Mouse (Mus musculus): ENCODE results near the gene Nup93. TPM values are rescaled to one million over a fixed set of nuclear protein-coding genes. Genes with fewer than 3 reads are reported as not detected.

Nup93 gene
- polyA plus RNA-seq, 1 experiment from 2014 or later = 39.4 TPM

GRCm38 (mm10) chr8:94292626-94293025 lies 78.3 kb downstream of the Nup93 start:
- 81% methylated on average over 8 of the region's 8 CpGs for WGBS (ENCODE audit: insufficient replicate concordance)
- Histone ChIP-seq H3K36me3 (replicated peaks) (peaks cover 14% of the 10 kb centered on the region), H3K4me3 (replicated peaks) (no peak overlapping the region), H3K27me3 (no peaks in the 10 kb centered on the region), H3K9ac (no peak overlapping the region), H3K4me1 (replicated peaks) (peaks cover 26% of the 10 kb centered on the region), H3K4me2 (no peak overlapping the region), H3K27ac (replicated peaks) (no peak overlapping the region), H3K9me3 (replicated peaks) (no peaks in the 10 kb centered on the region)
- no peak for ATAC-seq (ENCODE audit: insufficient read depth)

DNA sequence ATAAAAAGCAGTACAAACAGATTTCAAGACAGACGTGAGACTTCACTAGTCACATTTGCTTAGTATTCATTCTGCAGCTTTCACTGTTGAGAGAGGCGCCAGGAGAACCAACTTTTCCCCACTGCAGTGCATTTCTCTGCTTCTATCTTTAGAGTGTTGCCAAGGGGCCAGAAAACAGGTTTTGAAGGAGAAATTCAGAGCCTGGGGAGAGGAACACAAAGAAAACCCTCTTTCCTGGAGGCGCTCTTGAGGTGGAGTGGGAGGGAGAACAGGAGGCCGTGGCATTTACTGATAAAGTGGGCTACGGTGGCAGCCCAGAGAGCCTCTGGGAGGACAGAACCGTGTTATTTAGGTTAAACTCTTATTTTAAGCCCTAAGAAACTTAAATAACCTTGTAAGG lies 81.3 kb downstream of the Nup93 start:
- H3K4me1 ChIP-seq (replicated peaks) = peaks cover 20% of the 10 kb centered on the region
- H3K27me3 ChIP-seq = no peaks in the 10 kb centered on the region
- 27% methylated on average over 6 of the region's 6 CpGs for WGBS (ENCODE audit: insufficient replicate concordance)
- H3K4me2 ChIP-seq = no peak overlapping the region
- no peak for ATAC-seq (ENCODE audit: insufficient read depth)
- no peak overlapping the region for H3K9ac ChIP-seq
- H3K4me3 ChIP-seq (replicated peaks) = no peak overlapping the region
- H3K9me3 ChIP-seq (replicated peaks) = no peaks in the 10 kb centered on the region
- H3K36me3 ChIP-seq (replicated peaks) = peaks cover 17% of the 10 kb centered on the region
- no peak overlapping the region for H3K27ac ChIP-seq (replicated peaks)

- H3K36me3 ChIP-seq (replicated peaks) = peaks cover 24% of the 10 kb centered on the region
- no peaks in the 10 kb centered on the region for H3K9me3 ChIP-seq (replicated peaks)
- 79% methylated on average over 9 of the region's 9 CpGs for WGBS (ENCODE audit: insufficient replicate concordance)
- no peak overlapping the region for H3K9ac ChIP-seq
- no peak overlapping the region for H3K4me3 ChIP-seq (replicated peaks)
- peaks cover 19% of the 10 kb centered on the region for H3K4me1 ChIP-seq (replicated peaks)
- ATAC-seq (ENCODE audit: insufficient read depth) = no peak
- no peak overlapping the region for H3K4me2 ChIP-seq
- H3K27me3 ChIP-seq = no peaks in the 10 kb centered on the region
- no peak overlapping the region for H3K27ac ChIP-seq (replicated peaks)
Measured at GRCm38 (mm10) chr8:94296312-94296991, 82.1 kb downstream of the Nup93 start.

- 83% methylated on average over 6 of the region's 6 CpGs for WGBS (ENCODE audit: insufficient replicate concordance)
- Histone ChIP-seq H3K4me3 (replicated peaks) (no peak overlapping the region), H3K27me3 (no peaks in the 10 kb centered on the region), H3K4me1 (replicated peaks) (peaks cover 19% of the 10 kb centered on the region), H3K9me3 (replicated peaks) (no peaks in the 10 kb centered on the region), H3K4me2 (no peak overlapping the region), H3K36me3 (replicated peaks) (peaks cover 31% of the 10 kb centered on the region), H3K27ac (replicated peaks) (no peak overlapping the region), H3K9ac (no peak overlapping the region)
- ATAC-seq (ENCODE audit: insufficient read depth) = no peak
Measured at GRCm38 (mm10) chr8:94297101-94297500, 82.7 kb downstream of the Nup93 start.

- no peak overlapping the region for H3K4me3 ChIP-seq (replicated peaks)
- no peak overlapping the region for H3K27ac ChIP-seq (replicated peaks)
- no peak for ATAC-seq (ENCODE audit: insufficient read depth)
- peaks cover 59% of the 10 kb centered on the region for H3K36me3 ChIP-seq (replicated peaks)
- H3K9ac ChIP-seq = no peak overlapping the region
- H3K4me2 ChIP-seq = no peak overlapping the region
- peaks cover 5% of the 10 kb centered on the region; the same call in 1 of the 2 replicates for H3K4me1 ChIP-seq (replicated peaks)
- WGBS (ENCODE audit: insufficient replicate concordance) = 77% methylated on average over 4 of the region's 4 CpGs
- H3K9me3 ChIP-seq (replicated peaks) = no peaks in the 10 kb centered on the region
- no peaks in the 10 kb centered on the region for H3K27me3 ChIP-seq
Measured at GRCm38 (mm10) chr8:94300809-94301208, 86.4 kb downstream of the Nup93 start.

DNA sequence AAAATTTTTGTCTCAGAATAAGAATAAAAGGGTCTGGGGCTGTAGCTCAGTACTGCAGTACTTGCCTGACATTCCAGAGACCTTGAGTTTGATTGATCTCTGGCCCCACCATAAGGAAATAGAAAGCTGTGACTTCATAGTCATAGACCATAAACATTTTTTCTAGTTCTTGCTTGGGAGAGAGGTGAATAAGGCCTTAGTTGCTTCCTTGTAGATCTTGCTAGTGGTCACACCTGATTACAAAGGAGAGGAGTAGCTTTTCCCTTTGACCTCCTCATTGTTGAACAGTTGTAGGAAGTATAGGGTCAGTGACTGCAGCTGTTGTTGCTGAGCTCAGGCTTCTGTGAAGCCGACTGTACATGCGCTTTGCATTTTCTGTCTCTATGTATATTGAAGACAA lies 90.0 kb downstream of the Nup93 start:
- H3K4me3 ChIP-seq (replicated peaks) = no peak overlapping the region
- no peak for ATAC-seq (ENCODE audit: insufficient read depth)
- no peaks in the 10 kb centered on the region for H3K27me3 ChIP-seq
- H3K36me3 ChIP-seq (replicated peaks) = peaks cover 65% of the 10 kb centered on the region
- WGBS (ENCODE audit: insufficient replicate concordance) = 89% methylated on average over 2 of the region's 2 CpGs
- H3K4me1 ChIP-seq (replicated peaks) = peaks cover 17% of the 10 kb centered on the region
- no peak overlapping the region for H3K9ac ChIP-seq
- no peaks in the 10 kb centered on the region for H3K9me3 ChIP-seq (replicated peaks)
- no peak overlapping the region for H3K27ac ChIP-seq (replicated peaks)
- no peak overlapping the region for H3K4me2 ChIP-seq

DNA sequence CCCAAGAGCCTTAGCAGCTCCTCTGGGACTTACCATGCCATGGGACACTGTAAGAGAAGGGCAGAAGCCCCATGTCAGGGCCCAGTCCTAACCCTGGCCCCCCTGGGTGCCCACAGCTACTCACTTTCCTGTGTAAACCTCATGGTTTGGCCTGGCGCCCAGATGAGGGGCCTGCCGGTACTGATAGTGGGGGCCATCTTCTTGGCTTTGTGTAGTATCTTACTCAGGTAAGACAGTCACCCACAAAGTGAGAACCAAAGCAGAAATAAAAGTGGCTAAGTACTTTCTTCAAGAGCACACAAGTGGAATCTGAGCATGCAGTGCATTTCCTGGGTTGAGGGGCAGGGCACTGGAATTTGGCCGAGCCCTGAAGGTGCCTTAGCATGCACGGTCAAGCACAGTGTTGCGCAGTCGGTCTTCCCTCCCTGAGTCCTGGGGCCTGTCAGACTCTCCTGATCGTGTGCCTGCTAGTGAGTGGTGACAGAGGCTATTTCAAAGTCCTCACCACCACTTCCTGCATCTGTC lies 92.7 kb downstream of the Nup93 start:
- WGBS (ENCODE audit: insufficient replicate concordance) = 36% methylated on average over 7 of the region's 7 CpGs
- Histone ChIP-seq H3K9ac (peak overlapping the region; percentile 2; the same call in 1 of the 2 replicates), H3K4me2 (peak overlapping the region; percentile 27; the same call in 1 of the 2 replicates), H3K9me3 (replicated peaks) (no peaks in the 10 kb centered on the region), H3K4me1 (replicated peaks) (peaks cover 17% of the 10 kb centered on the region), H3K36me3 (replicated peaks) (peaks cover 64% of the 10 kb centered on the region), H3K27ac (replicated peaks) (peak overlapping the region; percentile 63), H3K4me3 (replicated peaks) (no peak overlapping the region), H3K27me3 (no peaks in the 10 kb centered on the region)
- peak; percentile 85 for ATAC-seq (ENCODE audit: insufficient read depth)

- Histone ChIP-seq H3K27me3 (no peaks in the 10 kb centered on the region), H3K4me1 (replicated peaks) (peaks cover 17% of the 10 kb centered on the region), H3K4me2 (0 out of 2 replicates have a peak overlapping the region, but pooled peaks have one; percentile 27), H3K27ac (replicated peaks) (peak overlapping the region; percentile 63), H3K9me3 (replicated peaks) (no peaks in the 10 kb centered on the region), H3K36me3 (replicated peaks) (peaks cover 63% of the 10 kb centered on the region), H3K4me3 (replicated peaks) (no peak overlapping the region), H3K9ac (no peak overlapping the region)
- 21% methylated on average over 9 of the region's 9 CpGs for WGBS (ENCODE audit: insufficient replicate concordance)
- ATAC-seq (ENCODE audit: insufficient read depth) = peak; percentile 72
Measured at GRCm38 (mm10) chr8:94307652-94308051, 93.3 kb downstream of the Nup93 start.

- H3K27ac ChIP-seq (replicated peaks) = no peak overlapping the region
- no peak overlapping the region for H3K9ac ChIP-seq
- WGBS (ENCODE audit: insufficient replicate concordance) = 84% methylated on average over 2 of the region's 2 CpGs
Measured at GRCm38 (mm10) chr8:94314069-94314468, 99.7 kb downstream of the Nup93 start.

GRCm38 (mm10) chr8:94317249-94317648 lies 102.9 kb downstream of the Nup93 start:
- H3K4me1 ChIP-seq (replicated peaks) = no peaks in the 10 kb centered on the region
- no peak overlapping the region for H3K4me3 ChIP-seq (replicated peaks)
- no peaks in the 10 kb centered on the region for H3K9me3 ChIP-seq (replicated peaks)
- H3K9ac ChIP-seq = no peak overlapping the region
- no peaks in the 10 kb centered on the region for H3K27me3 ChIP-seq
- no peak for ATAC-seq (ENCODE audit: insufficient read depth)
- no peak overlapping the region for H3K4me2 ChIP-seq
- WGBS (ENCODE audit: insufficient replicate concordance) = 77% methylated on average over 2 of the region's 2 CpGs
- H3K27ac ChIP-seq (replicated peaks) = no peak overlapping the region
- H3K36me3 ChIP-seq (replicated peaks) = peaks cover 13% of the 10 kb centered on the region; the same call in 1 of the 2 replicates

More at GRCm38 (mm10) chr8:94314069-94314468, 99.7 kb downstream of the Nup93 start:
- no peak for ATAC-seq (ENCODE audit: insufficient read depth)
- Histone ChIP-seq H3K4me2 (no peak overlapping the region), H3K9me3 (replicated peaks) (no peaks in the 10 kb centered on the region), H3K4me1 (replicated peaks) (no peaks in the 10 kb centered on the region), H3K4me3 (replicated peaks) (no peak overlapping the region), H3K36me3 (replicated peaks) (peaks cover 32% of the 10 kb centered on the region), H3K27me3 (no peaks in the 10 kb centered on the region)

- H3K9me3 ChIP-seq (replicated peaks) = no peaks in the 10 kb centered on the region
- ATAC-seq (ENCODE audit: insufficient read depth) = no peak
- H3K4me2 ChIP-seq = no peak overlapping the region
- no peak overlapping the region for H3K9ac ChIP-seq
- no peaks in the 10 kb centered on the region for H3K27me3 ChIP-seq
- H3K4me3 ChIP-seq (replicated peaks) = no peak overlapping the region
- H3K4me1 ChIP-seq (replicated peaks) = no peaks in the 10 kb centered on the region
- peaks cover 12% of the 10 kb centered on the region; the same call in 1 of the 2 replicates for H3K36me3 ChIP-seq (replicated peaks)
- WGBS (ENCODE audit: insufficient replicate concordance) = 75% methylated on average over 2 of the region's 2 CpGs
- no peak overlapping the region for H3K27ac ChIP-seq (replicated peaks)
Measured at GRCm38 (mm10) chr8:94317691-94318090, 103.3 kb downstream of the Nup93 start.
